Mouse (Mus musculus): ENCODE data around the gene Zbtb17. TPM values are rescaled to one million over a fixed set of nuclear protein-coding genes. Genes with fewer than 3 reads are reported as not detected.

Gene Zbtb17
- total and polyA plus RNA-seq, 3 experiments: 36.4 to 63.2 TPM; not detected in 1

GRCm38 (mm10) chr4:141451251-141451650, 6.8 kb downstream of the Zbtb17 start:
- H3K79me2 ChIP-seq (ENCODE audit: control insufficient read depth, insufficient read depth, low read length, poor library complexity): peaks cover 3% of the 10 kb centered on the region; the same call in 1 of the 2 replicates
- no peaks in the 10 kb centered on the region for H3K27me3 ChIP-seq (ENCODE audit: control insufficient read depth in 1 of 2, insufficient read depth in 2 of 2, low read length in 2 of 2)
- no peak overlapping the region for H3K9ac ChIP-seq (ENCODE audit: control insufficient read depth, low read depth, low read length, poor library complexity, severe bottlenecking)
- H3K36me3 ChIP-seq (ENCODE audit: control insufficient read depth in 1 of 2, insufficient read depth in 2 of 2, low read length in 2 of 2): peaks cover 3 to 7% of the 10 kb centered on the region in 2 experiments; a peak in 3 of 4 replicates
- TF ChIP-seq BHLHE40 (IDR thresholded peaks at IDR 0.05; ENCODE audit: borderline replicate concordance, low read depth, low read length) (no peak), ZKSCAN1 (IDR thresholded peaks at IDR 0.05; ENCODE audit: low read depth, low read length) (no peak), EP300 (IDR thresholded peaks at IDR 0.05; ENCODE audit: low read depth in 1 of 2, low read length in 2 of 2) (peak in 1 of 2 experiments; percentile 68; a peak in 2 of 4 replicates), POLR2A (IDR thresholded peaks at IDR 0.05; ENCODE audit: control insufficient read depth in 1 of 2, insufficient read depth in 1 of 2, low read depth in 1 of 2, low read length in 2 of 2, poor library complexity in 1 of 2) (no peak), CHD1 (IDR thresholded peaks at IDR 0.05; ENCODE audit: low read depth, low read length) (no peak), E2F4 (IDR thresholded peaks at IDR 0.05; ENCODE audit: borderline replicate concordance, low read depth, low read length) (no peak), USF1 (IDR thresholded peaks at IDR 0.05; ENCODE audit: low read depth, low read length) (no peak), MAZ (IDR thresholded peaks at IDR 0.05; ENCODE audit: low read depth, low read length) (0 out of 2 replicates have a peak, but pooled peaks have one; percentile 58), TAL1 (IDR thresholded peaks at IDR 0.05; ENCODE audit: low read length) (peak; percentile 47), MXI1 (IDR thresholded peaks at IDR 0.05; ENCODE audit: low read depth, low read length) (peak; percentile 41), ETS1 (IDR thresholded peaks at IDR 0.05; ENCODE audit: low read depth, low read length) (peak; percentile 44; the same call in 1 of the 2 replicates), SIN3A (IDR thresholded peaks at IDR 0.05; ENCODE audit: low read length) (peak; percentile 68), TCF12 (IDR thresholded peaks at IDR 0.05; ENCODE audit: low read depth, low read length) (0 out of 2 replicates have a peak, but pooled peaks have one; percentile 33), GATA1 (IDR thresholded peaks at IDR 0.05; ENCODE audit: low read depth, low read length) (peak; percentile 63), TBP (IDR thresholded peaks at IDR 0.05; ENCODE audit: low read depth, low read length) (peak; percentile 52; the same call in 1 of the 2 replicates), RCOR1 (IDR thresholded peaks at IDR 0.05; ENCODE audit: low read depth, low read length) (peak; percentile 46; the same call in 1 of the 2 replicates)
- H3K4me3 ChIP-seq (ENCODE audit: control insufficient read depth in 1 of 2, insufficient read depth in 1 of 2, low read depth in 2 of 2, low read length in 2 of 2): no peak overlapping the region
- peak overlapping the region; percentile 46 for H3K27ac ChIP-seq (ENCODE audit: control insufficient read depth, low read depth, low read length)
- peak; percentile 93 for DNase-seq (ENCODE audit: low read depth, low spot score)
- H3K4me1 ChIP-seq (ENCODE audit: control insufficient read depth in 1 of 2, insufficient read depth in 2 of 2, low read length in 2 of 2): peaks cover 7 to 11% of the 10 kb centered on the region in 2 experiments
- no peaks in the 10 kb centered on the region for H3K9me3 ChIP-seq (replicated peaks; ENCODE audit: insufficient read depth, low read length)

GRCm38 (mm10) chr4:141451916-141452450, 7.5 kb downstream of the Zbtb17 start:
- no peak for TF ChIP-seq ZMIZ1 (IDR thresholded peaks at IDR 0.05; ENCODE audit: low read depth, low read length)
- Histone ChIP-seq H3K4me1 (ENCODE audit: control insufficient read depth in 1 of 2, insufficient read depth in 2 of 2, low read length in 2 of 2) (peaks cover 7 to 11% of the 10 kb centered on the region in 2 experiments), H3K9ac (ENCODE audit: control insufficient read depth, low read depth, low read length, poor library complexity, severe bottlenecking) (no peak overlapping the region), H3K4me3 (ENCODE audit: control insufficient read depth in 1 of 2, insufficient read depth in 1 of 2, low read depth in 2 of 2, low read length in 2 of 2) (no peak overlapping the region), H3K9me3 (replicated peaks; ENCODE audit: insufficient read depth, low read length) (no peaks in the 10 kb centered on the region), H3K36me3 (ENCODE audit: control insufficient read depth in 1 of 2, insufficient read depth in 2 of 2, low read length in 2 of 2) (peaks cover 3 to 7% of the 10 kb centered on the region in 2 experiments; a peak in 3 of 4 replicates), H3K27me3 (ENCODE audit: control insufficient read depth in 1 of 2, insufficient read depth in 2 of 2, low read length in 2 of 2) (no peaks in the 10 kb centered on the region), H3K27ac (ENCODE audit: control insufficient read depth, low read depth, low read length) (no peak overlapping the region), H3K79me2 (ENCODE audit: control insufficient read depth, insufficient read depth, low read length, poor library complexity) (peaks cover 5% of the 10 kb centered on the region; the same call in 1 of the 2 replicates)
- DNase-seq (ENCODE audit: low read depth, low spot score): no peak

All from MEL (cell line).